Mouse (Mus musculus) common myeloid progenitor, adult 5-6 weeks (primary cell): Measurements from ENCODE around the gene Pnma1. TPM values are rescaled to one million over a fixed set of nuclear protein-coding genes. Genes with fewer than 3 reads are reported as not detected.

Experiments used
- ATAC-seq: replicated peaks from 2 replicates; pipeline ENCODE4 v1.8.0; 2016; ENCODE audit warnings: low read depth, mild to moderate bottlenecking, moderate TSS enrichment, inconsistent platforms; ENCODE audit not compliant: poor library complexity, severe bottlenecking
- total RNA-seq: library from RNA; stranded (forward); fragments of 200-1000, 187-1606 nt; gene quantifications from 2 replicates; pipeline ENCODE4 v1.2.3, GENCODE M21; 2017

Gene Pnma1
- total RNA-seq, 1 experiment from 2014 or later = 0.64 TPM

GRCm38 (mm10) chr12:84178652-84179445 lies 30.6 kb upstream of the Pnma1 start:
- no peak for ATAC-seq

- ATAC-seq = no peak
These were observed 29.8 kb upstream of the Pnma1 start for GRCm38 (mm10) chr12:84178052-84178451.

- ATAC-seq = peak; percentile 4; the same call in 1 of the 2 replicates
These were observed 28.8 kb upstream of the Pnma1 start for GRCm38 (mm10) chr12:84176886-84177765.

- no peak; the same call in 1 of the 2 replicates for ATAC-seq
These were observed 28.0 kb upstream of the Pnma1 start for GRCm38 (mm10) chr12:84176126-84176769.

GRCm38 (mm10) chr12:84175659-84176061 lies 27.4 kb upstream of the Pnma1 start:
- peak; percentile 84 for ATAC-seq

- ATAC-seq = no peak
These were observed 26.6 kb upstream of the Pnma1 start for GRCm38 (mm10) chr12:84174871-84175270.

GRCm38 (mm10) chr12:84174190-84174811 lies 26.0 kb upstream of the Pnma1 start:
- peak; percentile 17 for ATAC-seq

- ATAC-seq = no peak
These were observed 25.1 kb upstream of the Pnma1 start for GRCm38 (mm10) chr12:84173309-84173915.

- no peak for ATAC-seq
These were observed 24.6 kb upstream of the Pnma1 start for GRCm38 (mm10) chr12:84172862-84173261.

- ATAC-seq = no peak
These were observed 23.9 kb upstream of the Pnma1 start for GRCm38 (mm10) chr12:84172216-84172615.

- no peak for ATAC-seq
These were observed 22.3 kb upstream of the Pnma1 start for GRCm38 (mm10) chr12:84170610-84171009.

- no peak for ATAC-seq
These were observed 17.5 kb upstream of the Pnma1 start for GRCm38 (mm10) chr12:84165631-84166373.

- ATAC-seq = no peak
These were observed 15.4 kb upstream of the Pnma1 start for GRCm38 (mm10) chr12:84163586-84164110.

GRCm38 (mm10) chr12:84163133-84163532 lies 14.8 kb upstream of the Pnma1 start:
- peak; percentile 89 for ATAC-seq

GRCm38 (mm10) chr12:84161616-84162433 lies 13.5 kb upstream of the Pnma1 start:
- ATAC-seq = peak; percentile 30; the same call in 1 of the 2 replicates

- no peak for ATAC-seq
These were observed 12.8 kb upstream of the Pnma1 start for GRCm38 (mm10) chr12:84161116-84161515.

GRCm38 (mm10) chr12:84160491-84160890 lies 12.2 kb upstream of the Pnma1 start:
- ATAC-seq = no peak

- no peak for ATAC-seq
These were observed 9.9 kb upstream of the Pnma1 start for GRCm38 (mm10) chr12:84158156-84158555.
